Mouse (Mus musculus): ENCODE measurements around the gene Tmem104.

GRCm38 (mm10) chr11:115231168-115231915 is 44.1 kb downstream of the Tmem104 start:
- TF ChIP-seq GATA1 (IDR thresholded peaks at IDR 0.05; ENCODE audit: low read length) (no peak), TAL1 (IDR thresholded peaks at IDR 0.05; ENCODE audit: low read length) (no peak)

All from erythroblast, embryonic 14.5 days (primary cell).